Mouse (Mus musculus) G1E (cell line): ENCODE measurements around the gene Ednrb. TPM values are rescaled to one million over a fixed set of nuclear protein-coding genes. Genes with fewer than 3 reads are reported as not detected.

ENCODE experiments used
- ATAC-seq: 2 replicates; pipeline ENCODE4 v1.8.0; 2016; ENCODE audit warnings: mild to moderate bottlenecking; ENCODE audit not compliant: insufficient number of reproducible peaks, poor library complexity, low FRiP score, severe bottlenecking; ENCODE audit errors: extremely low read depth
- DNase-seq: peaks from one replicate; pipeline ENCODE4 v3.0.0; 2012; ENCODE audit warnings: low spot score
- H3K27me3 ChIP-seq: 2 replicates; pipeline ENCODE4 v1.6.1; 2012; ENCODE audit warnings: mild to moderate bottlenecking, low read length, inconsistent platforms; ENCODE audit not compliant: insufficient read depth
- H3K36me3 ChIP-seq: replicated peaks from 2 replicates; pipeline ENCODE3; 2012; ENCODE audit warnings: mild to moderate bottlenecking, inconsistent platforms
- H3K4me1 ChIP-seq: 2 replicates; pipeline ENCODE4 v1.6.1; 2012; ENCODE audit warnings: low read depth, low read length, inconsistent platforms, mixed read lengths; ENCODE audit not compliant: insufficient read depth
- H3K4me3 ChIP-seq: 2 replicates; pipeline ENCODE4 v1.5.1; 2012; ENCODE audit warnings: low read depth, mild to moderate bottlenecking, inconsistent platforms, low read length, moderate library complexity, mixed read lengths
- H3K9me3 ChIP-seq: replicated peaks from 2 replicates; pipeline ENCODE4 v1.6.1; 2012; ENCODE audit warnings: inconsistent platforms
- CTCF ChIP-seq: IDR thresholded peaks from 2 replicates; pipeline ENCODE4 v1.5.1; 2012; ENCODE audit warnings: low read depth, low read length, inconsistent platforms, mixed read lengths
- GATA1 ChIP-seq: IDR thresholded peaks from 2 replicates; pipeline ENCODE4 v1.6.1; 2012; ENCODE audit warnings: borderline replicate concordance, low read length, inconsistent platforms, mixed read lengths
- GATA2 ChIP-seq: IDR thresholded peaks from 2 replicates; pipeline ENCODE4 v1.6.1; 2012; ENCODE audit warnings: low read depth, low read length, inconsistent platforms, borderline replicate concordance
- POLR2AphosphoS5 ChIP-seq: IDR thresholded peaks from 2 replicates; pipeline ENCODE4 v1.6.1; 2012; ENCODE audit warnings: low read depth, low read length, inconsistent platforms; ENCODE audit not compliant: insufficient replicate concordance
- TAL1 ChIP-seq: conservative IDR thresholded peaks from 2 replicates; pipeline ENCODE4 v1.6.1; 2012; ENCODE audit warnings: low read depth, low read length, inconsistent platforms, mixed read lengths
- polyA plus RNA-seq: library from polyadenylated mRNA; stranded (reverse); fragments of >175 nt; gene quantifications from 2 replicates; pipeline ENCODE4 v1.2.3, GENCODE M21; 2012
- total RNA-seq, 2 experiments: library from RNA; stranded (forward) in 1 of 2; stranded (reverse) in 1 of 2; fragments of 200-1000 nt in 1 of 2; fragments of >200 nt in 1 of 2; fragmentation: Nextera tagmentation in 1 of 2; gene quantifications; 2 replicates each; pipeline ENCODE4 v1.2.3; 2014 to 2017

Ednrb gene
- total and polyA plus RNA-seq, 3 experiments, result 0.05 TPM; not detected in 2

DNA sequence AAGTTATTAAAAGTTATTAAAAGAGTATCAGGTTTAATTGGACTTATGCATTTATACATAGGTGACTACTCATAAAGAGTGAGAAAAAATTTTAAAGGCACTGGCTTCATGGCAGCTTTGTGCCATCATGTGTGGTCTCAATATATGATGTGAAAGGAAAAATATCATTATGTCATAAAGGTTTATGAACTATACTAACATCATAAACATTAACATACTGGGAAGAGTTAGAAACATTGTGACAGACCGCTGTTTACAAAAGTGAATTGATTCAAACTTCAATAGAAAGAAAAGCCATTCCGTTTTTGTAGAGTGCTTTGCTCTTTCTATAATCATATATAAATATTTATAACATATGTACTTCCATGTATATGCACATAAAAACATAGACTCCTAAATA is 22.4 kb upstream of the Ednrb start:
- DNase-seq (no peak), ATAC-seq (no peak)
- TF ChIP-seq CTCF (no peak), TAL1 (no peak), GATA2 (no peak)
- Histone ChIP-seq H3K36me3 (no peaks in the 10 kb centered on the region), H3K9me3 (peaks cover 6% of the 10 kb centered on the region), H3K4me3 (no peak overlapping the region), H3K4me1 (no peaks in the 10 kb centered on the region), H3K27me3 (no peaks in the 10 kb centered on the region)

DNA sequence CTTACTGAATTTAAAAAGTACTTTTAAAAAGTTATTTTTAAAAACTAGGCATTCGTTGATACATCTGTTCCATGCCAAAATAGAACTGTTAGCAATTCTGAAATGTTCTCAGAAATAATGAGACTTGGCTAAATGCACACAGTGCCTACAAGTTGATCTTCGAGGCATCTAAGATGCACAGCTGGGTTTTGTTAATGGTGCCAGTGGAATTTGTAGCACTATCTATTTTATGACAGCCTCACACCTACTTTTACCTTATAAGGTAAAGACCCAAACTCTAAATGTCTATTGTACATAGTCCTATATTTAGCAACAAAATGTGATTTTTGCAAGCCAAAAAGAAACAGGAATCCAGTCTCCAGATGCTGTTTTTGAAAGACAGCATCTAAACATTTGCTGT is 21.0 kb upstream of the Ednrb start:
- Histone ChIP-seq H3K27me3 (no peaks in the 10 kb centered on the region), H3K36me3 (no peaks in the 10 kb centered on the region), H3K4me1 (no peaks in the 10 kb centered on the region), H3K4me3 (no peak overlapping the region), H3K9me3 (peaks cover 6% of the 10 kb centered on the region)
- TF ChIP-seq GATA2 (no peak), CTCF (no peak), GATA1 (no peak), TAL1 (no peak), POLR2AphosphoS5 (no peak)
- ATAC-seq, result no peak
- no peak for DNase-seq

DNA sequence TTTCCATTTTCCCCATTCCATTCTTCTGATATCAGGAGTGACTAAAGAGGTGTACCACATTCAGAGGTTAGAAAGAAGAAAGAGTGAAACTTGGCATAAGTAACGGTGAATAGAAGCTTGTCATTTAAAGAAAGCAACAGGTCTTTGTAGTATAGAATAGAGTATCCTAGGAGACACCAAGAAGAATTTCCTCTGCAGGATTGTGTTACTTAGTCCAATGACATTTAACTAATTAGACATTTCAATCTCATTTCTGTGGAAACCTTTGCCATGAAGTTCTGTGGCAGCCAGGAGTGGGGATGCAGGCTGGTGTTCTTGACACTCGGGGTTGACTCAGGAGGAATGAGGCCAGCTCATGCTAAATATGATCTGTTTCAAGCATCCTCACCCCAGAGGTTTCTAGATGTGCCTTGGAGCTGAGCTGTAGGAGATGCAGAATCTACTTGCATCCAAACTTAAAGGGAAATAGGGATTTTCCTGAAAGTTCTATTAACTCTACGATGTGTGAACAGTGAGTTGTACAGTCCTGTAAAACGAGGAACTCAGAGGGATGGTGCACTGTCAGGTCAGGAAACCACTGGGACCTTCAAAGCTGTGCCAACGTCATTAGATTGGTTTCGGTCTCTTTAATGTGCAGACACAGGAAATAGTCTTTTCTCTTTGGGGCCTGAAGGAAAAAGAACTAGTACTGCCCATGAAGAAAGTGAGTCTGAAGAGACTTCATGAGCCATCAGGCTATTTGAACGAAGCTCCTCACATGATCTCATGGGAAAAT is 6.1 kb upstream of the Ednrb start:
- ATAC-seq (no peak), DNase-seq (no peak)
- Histone ChIP-seq H3K9me3 (peaks cover 28% of the 10 kb centered on the region), H3K36me3 (no peaks in the 10 kb centered on the region), H3K4me3 (no peak overlapping the region), H3K4me1 (no peaks in the 10 kb centered on the region), H3K27me3 (no peaks in the 10 kb centered on the region)
- TF ChIP-seq POLR2AphosphoS5, result no peak
- no peak for TF ChIP-seq CTCF
- no peak for TF ChIP-seq GATA1
- no peak for TF ChIP-seq GATA2

DNA sequence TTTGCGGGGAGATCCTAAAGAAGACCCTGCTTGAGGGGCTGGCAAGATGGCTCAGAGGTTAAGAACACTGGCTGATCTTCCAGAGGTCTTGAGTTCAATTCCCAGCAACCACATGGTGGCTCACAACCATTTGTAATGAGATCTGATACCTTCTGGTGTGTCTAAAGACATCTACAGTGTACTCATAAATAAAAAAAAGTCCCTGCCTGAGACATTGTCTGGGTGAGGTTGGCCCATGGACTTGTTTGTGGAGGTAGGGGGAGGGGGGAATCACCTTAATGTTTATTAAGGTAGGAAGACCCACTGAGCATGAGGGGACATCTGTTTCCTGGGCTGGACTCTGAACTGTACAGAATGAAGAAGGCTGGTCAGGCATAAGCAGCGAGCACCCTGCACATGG is 1.5 kb upstream of the Ednrb start:
- H3K27me3 ChIP-seq, result no peaks in the 10 kb centered on the region
- H3K4me3 ChIP-seq, result no peak overlapping the region
- TF ChIP-seq POLR2AphosphoS5 (no peak), CTCF (no peak), GATA2 (no peak), TAL1 (no peak), GATA1 (no peak)
- ATAC-seq, result no peak
- peaks cover 56% of the 10 kb centered on the region for H3K9me3 ChIP-seq
- no peaks in the 10 kb centered on the region for H3K4me1 ChIP-seq
- no peaks in the 10 kb centered on the region for H3K36me3 ChIP-seq
- DNase-seq, result no peak

DNA sequence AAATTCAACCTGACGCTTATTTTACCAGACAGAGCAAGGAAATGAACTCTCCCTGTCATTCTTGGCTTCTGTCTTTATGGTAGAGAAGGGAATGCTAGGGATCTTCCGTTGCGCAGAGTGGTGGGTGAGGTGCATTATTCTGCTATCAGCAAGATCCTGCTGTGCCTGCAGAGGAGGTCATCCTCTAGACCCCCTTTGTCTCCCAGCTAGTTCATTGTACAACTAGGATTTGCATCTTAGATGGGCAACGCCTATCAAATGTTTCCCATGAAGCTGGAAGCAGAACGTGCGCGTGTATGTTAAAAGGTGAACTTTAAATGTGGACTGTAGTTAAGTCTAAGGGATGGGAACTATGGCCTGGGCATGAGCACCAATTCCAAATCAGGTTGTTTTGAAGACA is 742 bp upstream of the Ednrb start:
- DNase-seq (no peak), ATAC-seq (no peak)
- TF ChIP-seq TAL1 (no peak), POLR2AphosphoS5 (no peak), GATA1 (no peak), CTCF (no peak), GATA2 (no peak)
- Histone ChIP-seq H3K36me3 (no peaks in the 10 kb centered on the region), H3K4me3 (no peak overlapping the region), H3K9me3 (peaks cover 54% of the 10 kb centered on the region), H3K4me1 (no peaks in the 10 kb centered on the region), H3K27me3 (no peaks in the 10 kb centered on the region)

DNA sequence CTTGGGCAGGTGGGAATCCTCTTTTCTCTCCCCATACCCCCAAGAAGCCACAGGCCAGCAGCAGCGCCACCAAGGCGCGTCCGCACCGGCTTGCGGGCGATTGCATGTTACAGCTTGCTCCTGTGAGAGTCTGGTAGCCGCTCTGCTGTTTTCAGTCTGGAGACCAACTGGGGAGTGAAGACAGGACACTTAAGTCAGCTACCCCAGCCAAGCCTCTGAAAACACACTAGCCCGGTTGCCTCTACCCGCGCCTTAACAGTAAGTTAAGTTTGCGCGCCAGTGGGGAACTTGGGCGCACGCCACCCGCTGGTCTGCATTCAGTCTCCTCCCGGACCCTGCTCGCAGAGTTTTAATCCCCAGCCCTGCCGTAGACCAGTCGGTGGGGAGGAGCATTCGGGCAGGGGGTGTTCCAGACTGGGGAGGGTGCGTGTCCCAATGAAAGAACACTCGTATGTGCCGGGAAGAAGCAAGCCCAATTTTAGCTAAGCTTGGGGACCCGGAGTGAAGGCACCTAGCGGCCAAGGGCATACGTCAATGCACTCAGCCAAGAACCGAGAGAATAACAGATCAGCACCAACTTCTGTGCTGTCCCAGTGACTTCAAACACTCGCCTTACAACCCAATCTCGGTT is 716 bp downstream of the Ednrb start:
- H3K4me3 ChIP-seq, result no peak overlapping the region; the same call in 1 of the 2 replicates
- DNase-seq (no peak), ATAC-seq (no peak)
- no peaks in the 10 kb centered on the region for H3K4me1 ChIP-seq
- TF ChIP-seq POLR2AphosphoS5 (no peak), GATA2 (no peak), TAL1 (no peak), GATA1 (no peak), CTCF (no peak)
- peaks cover 55% of the 10 kb centered on the region for H3K9me3 ChIP-seq
- H3K27me3 ChIP-seq, result no peaks in the 10 kb centered on the region
- H3K36me3 ChIP-seq, result no peaks in the 10 kb centered on the region
